Mouse (Mus musculus) forebrain, embryonic 16.5 days (tissue): Measurements from ENCODE around the gene Spem1. TPM values are rescaled to one million over a fixed set of nuclear protein-coding genes. Genes with fewer than 3 reads are reported as not detected.

Experiments
- ATAC-seq: fragments of 200-750 bp; cut with Nextera tagmentation; 2 replicates; pipeline ENCODE4 v1.8.0; 2017; ENCODE audit warnings: mild to moderate bottlenecking, moderate library complexity
- H3K27ac ChIP-seq: fragments of 300-500 bp; sonication (generic); 2 replicates; pipeline ENCODE4 v1.5.1; 2014; ENCODE audit warnings: low read length, control low read depth
- H3K27me3 ChIP-seq: fragments of 300-500 bp; sonication (generic); replicated peaks from 2 replicates; pipeline ENCODE4 v1.6.1; 2014; ENCODE audit warnings: low read length; ENCODE audit not compliant: control insufficient read depth, insufficient read depth
- H3K36me3 ChIP-seq: fragments of 300-500 bp; sonication (generic); 2 replicates; pipeline ENCODE4 v1.6.1; 2014; ENCODE audit not compliant: control insufficient read depth, insufficient read depth
- H3K4me1 ChIP-seq: fragments of 300-500 bp; sonication (generic); replicated peaks from 2 replicates; pipeline ENCODE4 v1.6.1; 2014; ENCODE audit warnings: low read length; ENCODE audit not compliant: control insufficient read depth, insufficient read depth
- H3K4me2 ChIP-seq: fragments of 300-500 bp; sonication (generic); 2 replicates; pipeline ENCODE4 v1.6.1; 2014; ENCODE audit warnings: mild to moderate bottlenecking, low read length, control low read depth
- H3K4me3 ChIP-seq: fragments of 300-500 bp; sonication (generic); replicated peaks from 2 replicates; pipeline ENCODE4 v1.5.1; 2014; ENCODE audit warnings: mild to moderate bottlenecking, low read length, control low read depth
- H3K9ac ChIP-seq: fragments of 300-500 bp; sonication (generic); replicated peaks from 2 replicates; pipeline ENCODE4 v1.6.1; 2014; ENCODE audit warnings: low read depth, low read length, control low read depth
- H3K9me3 ChIP-seq: fragments of 300-500 bp; sonication (generic); 2 replicates; pipeline ENCODE4 v1.6.1; 2016; ENCODE audit warnings: low read length; ENCODE audit not compliant: control insufficient read depth
- WGBS: fragments of 180-500 bp; shearing (Covaris S2); extraction: QIAGEN DNeasy Blood & Tissue Kit; methylation state at CpG from one replicate; pipeline ENCODE4 v1.1.7; 2014; 5-methylcytosine and 5-hydroxymethylcytosine counted together
- polyA plus RNA-seq: library from polyadenylated mRNA; unstranded; fragments of >200 nt; fragmentation: Nextera tagmentation; extraction: Ambion mirVana; gene quantifications from 2 replicates; pipeline ENCODE4 v1.2.1, GENCODE M21; 2015

Spem1 gene
- polyA plus RNA-seq, 1 experiment from 2014 or later: 0.75 TPM

DNA sequence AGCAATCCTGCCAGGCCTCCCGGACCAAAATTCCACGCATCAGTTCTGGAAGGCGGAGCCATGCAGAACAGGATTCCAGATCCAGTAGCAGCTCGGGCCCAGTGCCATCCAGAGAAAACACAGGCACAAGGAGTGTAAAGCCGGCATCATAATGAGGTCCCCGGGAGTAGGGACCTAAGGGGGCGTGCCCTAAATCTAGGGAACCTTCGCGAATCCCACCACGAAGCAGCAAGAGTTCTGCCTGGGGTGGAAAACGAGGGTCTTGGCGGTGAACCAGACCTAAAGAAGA is 17.4 kb downstream of the Spem1 start:
- 7% methylated on average over 12 of the region's 12 CpGs for WGBS
- Histone ChIP-seq H3K4me1 (peaks cover 42% of the 10 kb centered on the region), H3K36me3 (no peaks in the 10 kb centered on the region), H3K4me2 (peak overlapping the region; percentile 83), H3K27me3 (peaks cover 19% of the 10 kb centered on the region), H3K27ac (no peak overlapping the region), H3K4me3 (no peak overlapping the region), H3K9ac (no peak overlapping the region), H3K9me3 (no peaks in the 10 kb centered on the region)
- no peak for ATAC-seq

DNA sequence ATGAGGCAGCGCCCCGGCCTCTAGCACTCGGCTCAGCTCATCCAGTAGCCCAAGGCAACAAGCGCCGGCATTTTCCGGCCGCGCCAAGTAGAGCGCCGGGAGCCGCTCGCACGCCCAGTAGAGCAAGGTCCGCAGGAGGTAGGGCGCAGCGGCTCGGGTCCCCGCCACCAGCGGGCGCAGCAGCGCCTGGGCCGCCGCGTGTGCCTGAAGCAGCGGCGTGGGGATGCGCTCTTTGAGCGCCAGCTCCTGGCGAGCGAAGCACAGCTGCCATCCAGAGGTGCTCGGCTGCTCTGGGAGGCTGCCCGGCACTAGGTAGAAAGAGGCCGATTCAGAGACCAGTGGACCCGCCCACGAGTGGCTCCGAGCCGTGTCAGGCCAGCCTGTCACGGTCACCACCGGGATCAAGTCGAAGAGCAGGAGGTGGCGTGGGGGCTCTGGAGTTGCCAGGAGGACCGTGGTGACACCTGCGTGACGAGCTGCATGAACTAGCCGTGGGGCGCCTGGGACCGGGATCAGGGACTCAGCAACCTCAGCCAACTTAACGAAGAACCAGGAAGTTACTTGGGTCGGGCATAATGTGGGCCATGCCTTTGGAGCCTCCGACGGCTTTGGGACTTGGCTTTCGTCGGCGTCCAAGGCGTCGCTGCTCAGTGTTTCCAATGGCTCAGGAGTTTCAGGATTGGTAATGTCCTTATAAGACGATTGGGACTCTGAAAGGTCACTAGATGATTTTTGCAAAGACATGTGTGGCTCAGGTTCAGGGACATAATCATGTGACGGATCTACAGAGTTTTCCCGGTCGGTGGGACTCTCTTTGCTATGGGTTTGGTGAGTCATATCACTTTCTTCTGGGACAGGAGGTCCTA is 18.0 kb downstream of the Spem1 start:
- ATAC-seq: peak; percentile 37
- peak overlapping the region; percentile 76 for H3K4me3 ChIP-seq
- peaks cover 19% of the 10 kb centered on the region for H3K27me3 ChIP-seq
- 1% methylated on average over 60 of the region's 60 CpGs for WGBS
- H3K4me1 ChIP-seq: peaks cover 48% of the 10 kb centered on the region
- no peaks in the 10 kb centered on the region for H3K9me3 ChIP-seq
- peak overlapping the region; percentile 83 for H3K4me2 ChIP-seq
- no peaks in the 10 kb centered on the region for H3K36me3 ChIP-seq
- no peak overlapping the region for H3K27ac ChIP-seq
- H3K9ac ChIP-seq: peak overlapping the region; percentile 74

DNA sequence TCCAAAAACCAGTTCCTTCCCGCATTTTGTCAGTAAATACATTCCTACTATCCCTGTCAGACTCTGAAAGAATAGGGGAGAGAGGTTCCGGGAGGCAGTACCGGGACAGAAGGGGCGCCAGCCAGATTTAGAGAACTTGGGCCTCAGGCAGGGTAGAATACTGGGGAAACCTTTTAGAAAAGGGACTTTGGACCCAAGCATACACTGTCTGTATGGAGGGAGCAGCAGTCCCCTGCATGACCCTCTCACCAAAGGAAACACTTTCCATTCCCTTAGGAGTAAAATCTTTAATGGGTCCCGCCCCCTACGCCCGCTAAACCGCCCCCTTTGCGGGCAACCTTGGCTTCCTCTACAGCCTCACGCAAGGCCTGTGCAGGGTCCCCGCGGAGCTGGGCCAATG is 18.7 kb downstream of the Spem1 start:
- H3K4me1 ChIP-seq: peaks cover 50% of the 10 kb centered on the region
- no peaks in the 10 kb centered on the region for H3K36me3 ChIP-seq
- peak overlapping the region; percentile 76 for H3K4me3 ChIP-seq
- ATAC-seq: no peak
- peak overlapping the region; percentile 74 for H3K9ac ChIP-seq
- H3K27me3 ChIP-seq: peaks cover 19% of the 10 kb centered on the region
- H3K27ac ChIP-seq: no peak overlapping the region; the same call in 1 of the 2 replicates
- peak overlapping the region; percentile 83 for H3K4me2 ChIP-seq
- no peaks in the 10 kb centered on the region for H3K9me3 ChIP-seq
- 2% methylated on average over 12 of the region's 12 CpGs for WGBS

DNA sequence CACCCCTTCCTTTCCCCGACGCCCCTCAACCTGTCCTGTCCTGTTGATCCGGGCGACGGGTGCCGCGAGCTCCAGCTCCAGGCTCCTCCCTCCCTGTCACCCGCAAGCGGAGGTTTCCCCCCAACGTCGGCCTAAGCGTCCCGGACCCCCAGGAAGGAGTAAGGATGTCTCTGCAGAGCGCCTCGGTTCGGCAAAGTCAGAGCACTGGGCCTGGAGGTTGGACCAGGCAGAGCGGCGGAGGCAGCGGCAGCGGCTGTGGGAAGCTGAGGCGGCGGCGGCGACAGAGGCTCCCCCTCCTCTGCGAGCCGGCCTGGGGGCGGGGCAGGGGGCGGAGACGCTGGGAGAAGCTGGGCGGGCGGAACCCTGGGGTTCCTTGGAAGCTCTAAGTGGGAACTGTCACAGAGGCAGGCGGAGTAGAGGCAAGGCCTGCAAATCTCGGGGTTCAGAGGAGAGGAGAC is 19.3 kb downstream of the Spem1 start:
- under 1% methylated on average over 30 of the region's 33 CpGs for WGBS
- Histone ChIP-seq H3K4me3 (peak overlapping the region; percentile 76), H3K9ac (peak overlapping the region; percentile 74), H3K27ac (peak overlapping the region; percentile 61), H3K4me2 (peak overlapping the region; percentile 83), H3K9me3 (no peaks in the 10 kb centered on the region), H3K4me1 (peaks cover 50% of the 10 kb centered on the region), H3K27me3 (peaks cover 19% of the 10 kb centered on the region), H3K36me3 (no peaks in the 10 kb centered on the region)
- ATAC-seq: peak; percentile 44

DNA sequence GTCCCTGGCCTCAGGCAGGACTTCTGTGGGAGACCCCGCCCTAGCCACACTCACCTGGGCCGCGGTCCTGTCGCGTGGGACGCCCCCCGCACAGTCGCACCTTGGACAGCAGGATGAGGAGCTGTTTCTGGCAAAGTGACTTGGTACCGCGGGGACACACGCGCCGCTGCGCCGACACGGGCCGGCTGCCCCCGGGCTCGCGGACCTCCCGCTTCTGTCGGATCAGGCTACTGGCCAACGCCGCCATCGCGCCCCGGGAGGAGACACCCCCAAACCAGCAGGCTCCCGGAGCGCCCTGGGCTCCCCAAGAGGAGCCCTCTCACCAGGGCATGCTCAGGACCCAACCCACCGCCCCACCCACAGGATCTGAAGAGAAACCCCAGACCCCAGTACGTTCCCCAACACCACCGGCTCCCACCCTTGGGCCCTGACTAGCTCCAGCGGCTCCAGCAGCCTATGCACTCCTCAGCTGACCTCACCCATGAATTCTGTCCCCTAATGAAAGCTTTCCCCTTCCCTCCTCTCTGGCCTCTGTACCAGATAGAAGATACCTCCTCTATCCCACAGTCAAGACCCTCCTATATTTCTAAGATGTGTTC is 20.5 kb downstream of the Spem1 start, which contains the start of gene Fgf11:
Gene Fgf11 (minus strand): TSS at position 479 of the 599 bp plus-strand sequence.
- peak within 1 kb of the TSS; percentile 76 for H3K4me3 ChIP-seq
- no peak for ATAC-seq
- no peaks in the 10 kb centered on the region for H3K36me3 ChIP-seq
- peaks cover 19% of the 10 kb centered on the region for H3K27me3 ChIP-seq
- H3K9ac ChIP-seq: peak within 1 kb of the TSS; percentile 79
- 1% methylated on average over 33 of the region's 33 CpGs for WGBS
- no peaks in the 10 kb centered on the region for H3K9me3 ChIP-seq
- peak within 1 kb of the TSS; percentile 98 for H3K27ac ChIP-seq
- peak within 1 kb of the TSS; percentile 83 for H3K4me2 ChIP-seq
- H3K4me1 ChIP-seq: peaks cover 50% of the 10 kb centered on the region

DNA sequence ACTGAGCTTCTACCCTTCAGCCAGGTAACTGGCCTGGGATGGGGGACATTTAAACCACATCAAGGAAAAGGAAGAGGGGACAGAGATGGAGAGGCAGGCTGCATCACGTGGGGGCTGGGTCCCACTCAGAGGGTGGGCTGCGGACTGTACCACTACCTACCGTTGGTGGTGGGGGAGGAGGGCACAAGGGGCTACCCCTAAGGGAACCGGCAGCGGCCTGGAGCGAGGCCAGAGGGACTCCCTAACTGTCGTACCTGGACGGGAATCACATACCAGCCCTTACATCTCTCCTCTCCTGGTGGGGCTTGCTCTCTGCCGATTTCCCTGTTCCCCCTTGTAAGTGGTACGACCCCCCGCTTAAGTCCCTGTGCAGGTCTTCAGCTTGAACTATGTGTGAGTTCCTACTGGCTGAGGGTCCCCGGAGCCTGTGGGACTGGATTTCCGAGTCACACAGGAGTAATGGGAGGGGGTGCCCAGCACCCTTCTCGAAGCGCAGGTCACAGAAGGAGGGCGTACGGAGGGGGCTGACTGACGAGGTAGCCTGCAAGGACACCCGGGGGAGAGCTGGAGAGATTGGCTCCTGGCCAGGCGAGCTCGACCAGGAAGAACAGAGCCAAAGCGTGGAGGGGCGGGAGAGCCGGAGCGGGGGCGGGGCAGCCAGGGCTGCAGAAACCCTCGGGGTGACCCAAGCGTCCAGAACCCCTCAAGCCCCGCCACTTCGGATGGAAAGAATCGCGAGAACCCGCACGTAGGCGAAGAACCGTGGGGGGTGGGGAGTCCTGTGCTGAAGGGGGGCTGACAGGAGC is 21.4 kb downstream of the Spem1 start:
- peak; percentile 79 for ATAC-seq
- no peaks in the 10 kb centered on the region for H3K9me3 ChIP-seq
- peak overlapping the region; percentile 98 for H3K27ac ChIP-seq
- under 1% methylated on average over 36 of the region's 36 CpGs for whole genome bisulfite sequencing
- H3K4me2 ChIP-seq: peak overlapping the region; percentile 83
- peak overlapping the region; percentile 79 for H3K9ac ChIP-seq
- peak overlapping the region; percentile 76 for H3K4me3 ChIP-seq
- H3K4me1 ChIP-seq: peaks cover 54% of the 10 kb centered on the region
- H3K27me3 ChIP-seq: peaks cover 16% of the 10 kb centered on the region
- no peaks in the 10 kb centered on the region for H3K36me3 ChIP-seq

DNA sequence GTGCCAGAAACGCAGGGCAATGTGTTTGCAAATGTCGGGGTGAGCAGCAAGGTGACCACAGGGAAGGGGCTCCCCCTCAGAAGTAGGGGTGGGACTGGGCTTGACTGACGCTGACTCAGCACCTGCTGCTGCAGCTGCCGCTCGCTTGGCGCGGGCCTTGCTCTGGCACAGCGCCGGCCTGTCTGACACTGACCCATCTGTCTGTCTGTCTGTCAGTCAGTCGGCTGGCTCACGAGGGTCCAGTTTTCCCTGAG is 21.9 kb downstream of the Spem1 start:
- Histone ChIP-seq H3K4me1 (peaks cover 56% of the 10 kb centered on the region), H3K27ac (peak overlapping the region; percentile 98), H3K4me2 (peak overlapping the region; percentile 83), H3K36me3 (no peaks in the 10 kb centered on the region), H3K9ac (peak overlapping the region; percentile 79), H3K4me3 (peak overlapping the region; percentile 76), H3K27me3 (peaks cover 12% of the 10 kb centered on the region), H3K9me3 (no peaks in the 10 kb centered on the region)
- ATAC-seq: peak; percentile 35; the same call in 1 of the 2 replicates
- 1% methylated on average over 11 of the region's 11 CpGs for WGBS

DNA sequence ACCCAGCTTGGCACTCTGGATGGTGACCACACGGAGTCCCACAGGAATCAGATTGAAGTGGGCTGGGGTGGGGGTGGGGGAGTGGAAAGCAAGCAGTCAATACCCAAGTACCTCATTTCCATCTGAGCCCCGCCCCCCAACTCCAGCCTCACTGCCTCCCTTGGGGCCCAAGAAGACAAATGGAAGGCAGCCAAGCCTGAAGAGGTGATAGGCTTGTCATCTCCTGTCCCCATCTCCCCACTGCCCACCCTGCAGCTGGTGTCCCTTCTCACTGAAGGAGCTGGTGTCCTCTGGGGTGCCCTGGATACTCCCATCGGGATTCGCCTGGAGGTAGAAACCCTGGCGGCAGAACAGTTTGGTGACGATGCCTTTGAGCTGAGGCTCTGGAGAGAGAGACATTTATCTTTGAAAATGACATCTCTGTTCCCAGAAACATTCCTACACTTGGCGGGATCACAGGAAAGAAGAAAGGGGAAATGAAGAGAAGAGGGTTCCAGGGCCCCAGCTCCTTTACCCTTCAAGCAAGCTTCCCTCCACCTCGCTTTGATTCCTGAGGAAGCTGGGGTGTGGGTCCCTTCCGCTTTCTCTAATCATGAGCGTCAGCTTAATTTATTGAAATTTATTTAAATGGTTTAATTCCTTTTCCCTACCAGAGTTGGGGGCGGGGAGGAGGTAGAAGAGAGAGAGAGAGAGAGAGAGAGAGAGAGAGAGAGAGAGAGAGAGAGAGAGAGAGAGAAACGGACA is 22.4 kb downstream of the Spem1 start:
- WGBS: 15% methylated on average over 11 of the region's 12 CpGs

More for the DNA sequence above, 22.4 kb downstream of the Spem1 start:
- H3K27me3 ChIP-seq: peaks cover 8% of the 10 kb centered on the region; the same call in 1 of the 2 replicates
- peak overlapping the region; percentile 79 for H3K9ac ChIP-seq
- H3K4me1 ChIP-seq: peaks cover 55% of the 10 kb centered on the region
- H3K9me3 ChIP-seq: no peaks in the 10 kb centered on the region
- H3K36me3 ChIP-seq: no peaks in the 10 kb centered on the region
- H3K4me3 ChIP-seq: peak overlapping the region; percentile 76
- peak overlapping the region; percentile 83 for H3K4me2 ChIP-seq
- ATAC-seq: no peak
- H3K27ac ChIP-seq: peak overlapping the region; percentile 98
